Mouse (Mus musculus) cerebellum, adult 9-11 months (tissue): ENCODE measurements around the gene Itga5.
"Not testable (repeated sequence)": the region's sequence is repeated elsewhere in the genome, so short reads cannot be mapped to it uniquely, and the experiment has no call there.

Experiments
- DNase-seq: peaks from one replicate; pipeline ENCODE4 v3.0.0; 2022

Itga5 gene

DNA sequence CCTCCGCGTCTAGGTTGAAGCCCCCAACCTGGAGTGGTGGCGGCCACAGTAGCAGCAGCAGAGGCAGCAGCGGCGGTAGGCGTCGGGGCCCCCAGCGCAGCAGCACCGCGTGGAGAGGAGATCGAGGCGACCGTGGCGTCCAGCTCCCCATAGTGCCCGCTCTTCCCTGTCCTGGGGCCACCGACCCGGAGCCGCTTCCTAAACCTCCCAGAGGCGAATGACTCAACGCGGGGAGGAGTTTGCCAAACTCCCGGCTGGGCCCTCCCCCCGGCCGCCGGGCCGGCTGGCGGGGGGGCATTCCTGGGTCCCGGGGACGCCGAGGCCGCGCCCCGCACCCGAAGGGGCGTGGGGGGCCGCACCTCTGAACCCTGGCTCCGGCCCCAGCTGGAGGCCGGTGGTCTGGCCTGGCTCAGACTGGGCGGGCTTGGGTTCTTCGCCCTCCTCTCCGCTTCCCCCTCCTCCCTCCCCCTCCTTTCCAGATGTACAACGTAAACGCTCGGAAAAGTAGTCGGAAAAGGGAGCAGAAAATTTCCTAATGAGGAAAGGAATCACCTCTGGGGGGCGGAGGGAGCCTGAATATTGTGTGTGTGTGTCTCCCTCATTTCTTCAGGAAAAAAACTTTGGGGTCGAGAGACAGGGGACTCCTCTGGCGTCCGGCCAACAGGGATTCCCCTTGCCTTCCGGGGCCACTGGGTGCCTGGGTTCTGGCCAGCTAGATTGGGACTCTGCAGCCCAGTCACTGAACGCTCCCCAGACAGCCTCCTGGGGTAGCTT is at the start of gene Itga5:
Gene Itga5 (minus strand): TSS at position 388 of the 774 bp plus-strand sequence.
- no peak for DNase-seq

DNA sequence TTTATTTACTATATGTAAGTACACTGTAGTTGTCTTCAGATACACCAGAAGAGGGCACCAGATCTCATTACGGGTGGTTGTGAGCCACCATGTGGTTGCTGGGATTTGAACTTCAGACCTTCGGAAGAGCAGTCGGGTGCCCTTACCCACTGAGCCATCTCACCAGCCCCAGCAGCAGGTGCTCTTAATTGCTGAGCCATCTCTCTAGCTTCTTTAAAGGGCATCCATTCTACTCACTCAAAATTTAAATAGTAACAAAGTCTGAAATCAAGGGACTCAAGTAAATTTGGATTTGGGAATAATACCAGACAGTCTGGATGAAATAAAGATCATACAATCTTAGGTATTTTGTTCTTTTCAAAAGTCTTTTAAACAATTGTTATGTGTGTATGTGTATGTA is 39.0 kb upstream of the Itga5 start:
- not testable (repeated sequence) for DNase-seq

DNA sequence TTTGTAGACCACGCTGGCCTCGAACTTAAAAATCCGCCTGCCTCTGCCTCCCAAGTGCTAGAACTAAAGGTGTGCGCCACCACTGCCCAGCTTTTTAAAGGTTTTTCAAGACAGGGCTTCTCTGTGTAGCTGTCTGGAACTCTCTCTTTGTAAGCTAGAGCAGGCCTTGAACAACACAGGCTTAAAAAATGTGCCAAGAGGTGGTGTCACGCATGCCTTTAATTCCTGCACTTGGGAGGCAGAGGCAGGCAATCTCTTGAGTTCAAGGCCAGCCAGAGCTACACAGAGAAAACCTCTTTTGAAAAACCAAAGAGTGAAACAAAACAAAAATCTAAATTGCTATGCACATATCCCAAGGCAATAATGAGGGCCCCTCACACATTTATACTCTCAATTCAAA is 34.8 kb upstream of the Itga5 start:
- no peak for DNase-seq

DNA sequence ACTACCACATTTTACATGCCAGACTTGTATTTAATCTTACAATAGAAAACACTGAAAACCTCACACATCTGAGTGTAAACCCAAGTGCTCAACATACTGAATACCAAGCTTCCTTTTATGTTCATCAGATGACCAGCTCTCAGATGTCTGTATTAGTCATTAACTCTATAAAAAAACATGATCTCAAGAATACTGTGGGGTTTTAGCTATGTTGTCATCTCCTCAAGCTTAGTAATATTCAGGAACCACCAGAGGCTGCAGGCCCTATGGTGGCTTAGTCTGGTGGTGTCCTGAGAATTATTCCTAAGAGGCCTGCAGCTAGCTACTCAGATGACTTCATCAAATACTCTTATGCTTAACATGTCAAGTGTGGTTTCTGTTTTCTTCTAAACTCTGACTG is 27.0 kb upstream of the Itga5 start:
- DNase-seq, result no peak

DNA sequence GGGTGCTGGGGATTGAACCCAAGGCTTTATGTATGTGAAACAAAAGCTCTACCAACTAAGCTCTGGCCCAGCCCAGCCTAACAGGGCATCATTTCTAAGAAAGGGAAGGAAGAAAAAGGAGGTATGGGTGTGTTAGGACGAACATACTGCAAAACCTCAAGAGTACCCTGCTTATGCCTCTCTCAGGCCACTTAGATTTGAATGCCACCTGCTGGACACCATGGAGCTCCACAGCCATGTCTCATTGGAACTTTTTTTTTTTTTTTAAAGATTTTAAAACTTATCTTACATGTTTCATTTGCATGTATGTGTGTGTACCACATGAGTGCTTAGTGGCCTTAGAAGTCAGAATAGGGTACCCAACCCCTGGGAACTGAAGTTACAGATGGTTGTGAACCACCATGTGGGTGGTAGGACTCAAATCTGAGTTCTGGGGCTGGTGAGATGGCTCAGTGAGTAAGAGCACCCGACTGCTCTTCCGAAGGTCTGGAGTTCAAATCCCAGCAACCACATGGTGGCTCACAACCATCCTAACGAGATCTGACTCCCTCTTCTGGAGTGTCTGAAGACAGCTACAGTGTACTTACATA is 22.1 kb upstream of the Itga5 start:
- DNase-seq, result no peak

GRCm38 (mm10) chr15:103383771-103384488 is 17.4 kb upstream of the Itga5 start:
- no peak for DNase-seq

DNA sequence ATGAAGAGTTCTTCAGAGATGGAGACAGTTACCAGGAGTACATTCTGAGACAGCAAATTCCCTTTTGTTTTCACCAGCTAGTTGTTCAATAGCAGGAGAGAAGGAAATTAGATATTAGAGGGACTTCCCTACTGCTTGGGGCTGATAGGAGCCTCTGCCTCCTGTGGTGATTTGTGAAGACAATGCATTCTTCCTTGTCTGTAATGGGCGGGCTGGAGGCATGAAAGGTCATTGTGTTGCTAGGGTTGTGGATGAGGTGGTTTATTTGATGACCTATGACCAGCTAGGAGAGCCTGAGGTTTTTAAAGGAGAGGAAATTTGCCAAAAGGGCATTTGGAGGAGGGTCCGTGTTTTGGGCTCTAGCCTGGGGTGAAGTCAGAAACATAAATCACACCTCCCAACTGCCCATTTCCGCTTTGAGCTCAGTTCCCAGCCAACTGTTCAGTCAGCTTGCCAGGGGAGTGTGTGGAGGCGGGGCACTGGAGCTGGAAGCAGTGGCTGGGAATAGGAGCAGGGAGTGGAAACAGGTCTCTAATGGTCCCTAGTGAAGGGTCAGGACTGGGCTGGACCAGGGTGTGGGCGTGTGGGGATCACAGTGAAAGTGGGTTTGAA is 16.3 kb upstream of the Itga5 start:
- no peak for DNase-seq

- no peak for DNase-seq
These were observed 15.5 kb upstream of the Itga5 start for GRCm38 (mm10) chr15:103382075-103382474.

GRCm38 (mm10) chr15:103378665-103379356 is 12.2 kb upstream of the Itga5 start:
- DNase-seq, result no peak

- no peak for DNase-seq
These were observed 11.4 kb upstream of the Itga5 start for GRCm38 (mm10) chr15:103377752-103378664.

DNA sequence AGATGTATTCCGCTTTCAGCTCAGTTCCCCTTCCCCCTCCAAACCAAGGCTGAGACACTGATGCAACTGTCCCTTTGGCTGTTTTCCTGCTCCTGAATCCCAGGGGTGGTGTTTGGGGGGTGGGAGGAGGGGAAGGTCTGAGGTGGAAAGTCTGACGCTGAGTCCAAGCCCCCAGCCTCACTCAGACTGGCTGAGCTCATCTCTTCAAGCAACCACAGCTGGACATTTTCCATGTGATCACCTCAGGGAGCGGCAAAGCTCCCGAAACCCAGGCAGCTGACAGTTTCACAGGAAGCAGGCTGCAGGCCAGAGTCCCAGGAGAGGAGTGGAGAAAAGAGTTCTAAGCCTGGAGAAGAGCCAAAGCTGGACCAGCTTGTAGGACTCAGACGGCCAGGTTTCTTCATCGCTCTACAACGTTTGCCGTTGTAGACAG is 10.3 kb upstream of the Itga5 start:
- DNase-seq, result no peak

GRCm38 (mm10) chr15:103375112-103375800 is 8.7 kb upstream of the Itga5 start:
- no peak for DNase-seq

- DNase-seq, result no peak
These were observed 5.9 kb upstream of the Itga5 start for GRCm38 (mm10) chr15:103372461-103372860.

- no peak for DNase-seq
These were observed 5.2 kb upstream of the Itga5 start for GRCm38 (mm10) chr15:103371741-103372140.

- DNase-seq, result no peak
These were observed 4.6 kb upstream of the Itga5 start for GRCm38 (mm10) chr15:103371208-103371607.

GRCm38 (mm10) chr15:103370462-103370861 is 3.9 kb upstream of the Itga5 start:
- DNase-seq, result no peak

- DNase-seq, result no peak
These were observed 2.6 kb upstream of the Itga5 start for GRCm38 (mm10) chr15:103369123-103369522.

DNA sequence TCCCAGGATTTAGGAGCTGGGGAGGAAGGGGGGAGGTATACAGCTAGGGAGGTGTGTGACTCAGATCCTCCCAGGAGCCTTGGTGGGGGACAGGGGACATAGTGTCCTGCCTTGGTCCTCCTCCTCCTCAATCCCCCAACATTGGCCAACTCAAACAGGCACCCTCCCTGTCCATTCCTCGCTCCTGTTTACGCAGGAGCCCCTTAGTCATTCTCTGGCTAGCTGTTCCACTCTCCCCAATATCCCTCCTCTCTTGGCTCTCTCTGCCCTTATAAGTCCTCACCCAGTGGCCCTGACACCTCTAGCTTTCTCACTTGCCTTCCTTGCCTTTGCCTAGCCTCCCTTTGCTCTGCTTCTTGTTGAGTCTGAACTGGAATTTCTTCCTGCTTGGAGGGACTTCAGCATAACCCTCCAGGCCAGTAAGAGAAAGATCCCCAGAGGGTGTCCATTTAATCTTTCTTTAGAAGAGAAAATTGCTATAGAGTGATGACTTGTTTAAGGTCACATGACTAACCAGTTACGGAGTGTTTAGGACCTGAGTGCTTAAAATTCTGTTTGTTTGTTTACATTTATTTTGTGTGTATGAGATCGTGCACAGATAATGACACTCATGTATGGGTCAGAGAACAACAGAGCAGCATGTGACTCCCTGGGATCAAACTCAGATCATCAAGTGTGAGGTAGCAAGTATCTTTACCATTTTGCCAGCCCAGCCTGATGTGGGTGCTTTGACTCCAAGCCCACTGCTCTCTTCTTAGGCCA is 1.8 kb upstream of the Itga5 start:
- DNase-seq, result no peak

GRCm38 (mm10) chr15:103365471-103366375 is 840 bp downstream of the Itga5 start:
- no peak for DNase-seq
